Mouse (Mus musculus) splenic B cell, adult 2 months (primary cell): ENCODE data around the gene Cyp2d10.
"Not testable (repeated sequence)": the region's sequence is repeated elsewhere in the genome, so short reads cannot be mapped to it uniquely, and the experiment has no call there.

Source experiments
- DNase-seq: peaks from one replicate; pipeline ENCODE4 v3.0.0-alpha.2; 2011; ENCODE audit warnings: low read depth, low spot score
- H3K27me3 ChIP-seq: 2 replicates; pipeline ENCODE4 v1.6.1; 2012; ENCODE audit warnings: mild to moderate bottlenecking, low read length, moderate library complexity, mixed read lengths; ENCODE audit not compliant: control insufficient read depth, poor library complexity, insufficient read depth, severe bottlenecking
- H3K36me3 ChIP-seq: 2 replicates; pipeline ENCODE4 v1.6.1; 2012; ENCODE audit warnings: mild to moderate bottlenecking, low read length, moderate library complexity, mixed read lengths; ENCODE audit not compliant: control insufficient read depth, poor library complexity, insufficient read depth, severe bottlenecking

Cyp2d10 gene

GRCm38 (mm10) chr15:82379511-82379870 is 27.5 kb downstream of the Cyp2d10 start:
- H3K36me3 ChIP-seq, result no peaks in the 10 kb centered on the region
- no peak for DNase-seq
- no peaks in the 10 kb centered on the region; the same call in 1 of the 2 replicates for H3K27me3 ChIP-seq

- DNase-seq, result no peak
- Histone ChIP-seq H3K36me3 (no peaks in the 10 kb centered on the region), H3K27me3 (no peaks in the 10 kb centered on the region; the same call in 1 of the 2 replicates)
These were observed 28.5 kb downstream of the Cyp2d10 start for GRCm38 (mm10) chr15:82378261-82379180.

GRCm38 (mm10) chr15:82377701-82378100 is 29.3 kb downstream of the Cyp2d10 start:
- Histone ChIP-seq H3K36me3 (no peaks in the 10 kb centered on the region), H3K27me3 (no peaks in the 10 kb centered on the region; the same call in 1 of the 2 replicates)
- DNase-seq, result no peak

GRCm38 (mm10) chr15:82376393-82377138 is 30.4 kb downstream of the Cyp2d10 start:
- no peak for DNase-seq
- H3K27me3 ChIP-seq, result no peaks in the 10 kb centered on the region; the same call in 1 of the 2 replicates
- H3K36me3 ChIP-seq, result no peaks in the 10 kb centered on the region

- H3K27me3 ChIP-seq, result no peaks in the 10 kb centered on the region; the same call in 1 of the 2 replicates
- H3K36me3 ChIP-seq, result no peaks in the 10 kb centered on the region
- DNase-seq, result no peak
These were observed 31.1 kb downstream of the Cyp2d10 start for GRCm38 (mm10) chr15:82375855-82376254.

GRCm38 (mm10) chr15:82374437-82374836 is 32.6 kb downstream of the Cyp2d10 start:
- Histone ChIP-seq H3K27me3 (no peaks in the 10 kb centered on the region), H3K36me3 (no peaks in the 10 kb centered on the region)
- no peak for DNase-seq

- H3K27me3 ChIP-seq, result no peaks in the 10 kb centered on the region
These were observed 34.0 kb downstream of the Cyp2d10 start for GRCm38 (mm10) chr15:82372991-82373390.

GRCm38 (mm10) chr15:82372446-82372845 is 34.5 kb downstream of the Cyp2d10 start:
- Histone ChIP-seq H3K36me3 (no peaks in the 10 kb centered on the region), H3K27me3 (no peaks in the 10 kb centered on the region)
- DNase-seq, result no peak

More at GRCm38 (mm10) chr15:82372991-82373390, 34.0 kb downstream of the Cyp2d10 start:
- no peaks in the 10 kb centered on the region for H3K36me3 ChIP-seq
- no peak for DNase-seq

- Histone ChIP-seq H3K27me3 (no peaks in the 10 kb centered on the region), H3K36me3 (no peaks in the 10 kb centered on the region)
- no peak for DNase-seq
These were observed 38.1 kb downstream of the Cyp2d10 start for GRCm38 (mm10) chr15:82368851-82369250.

- H3K27me3 ChIP-seq, result no peaks in the 10 kb centered on the region
- H3K36me3 ChIP-seq, result no peaks in the 10 kb centered on the region
- no peak for DNase-seq
These were observed 38.8 kb downstream of the Cyp2d10 start for GRCm38 (mm10) chr15:82368146-82368545.

- H3K27me3 ChIP-seq, H3K36me3 ChIP-seq, DNase-seq: not testable (repeated sequence)
These were observed 42.4 kb downstream of the Cyp2d10 start for GRCm38 (mm10) chr15:82364561-82364960.

GRCm38 (mm10) chr15:82363801-82364200 is 43.2 kb downstream of the Cyp2d10 start:
- not testable (repeated sequence) for DNase-seq, H3K27me3 ChIP-seq, H3K36me3 ChIP-seq

GRCm38 (mm10) chr15:82362234-82362633 is 44.8 kb downstream of the Cyp2d10 start:
- no peaks in the 10 kb centered on the region for H3K27me3 ChIP-seq
- H3K36me3 ChIP-seq, result no peaks in the 10 kb centered on the region
- DNase-seq, result no peak

- Histone ChIP-seq H3K27me3 (no peaks in the 10 kb centered on the region), H3K36me3 (no peaks in the 10 kb centered on the region)
- DNase-seq, result no peak
These were observed 45.5 kb downstream of the Cyp2d10 start for GRCm38 (mm10) chr15:82361459-82362018.
